Mouse (Mus musculus) monocyte, adult 2 months (primary cell): ENCODE measurements around the gene Rbfox3.

Experiments used
- DNase-seq, 2 experiments: peaks; one replicate each; pipeline ENCODE4 v3.0.0; 2022; ENCODE audit warnings: low spot score in 2 of 2, low read depth in 1 of 2

Gene Rbfox3

GRCm38 (mm10) chr11:118452955-118453354 is 458.4 kb downstream of the Rbfox3 start:
- no peak for DNase-seq

GRCm38 (mm10) chr11:118451211-118451610 is 460.2 kb downstream of the Rbfox3 start:
- no peak for DNase-seq

- no peak for DNase-seq
Measured at GRCm38 (mm10) chr11:118448385-118448784, 463.0 kb downstream of the Rbfox3 start.

GRCm38 (mm10) chr11:118447346-118447745 is 464.1 kb downstream of the Rbfox3 start:
- no peak for DNase-seq

GRCm38 (mm10) chr11:118445843-118446242 is 465.6 kb downstream of the Rbfox3 start:
- peak in 1 of 2 experiments; percentile 48 for DNase-seq

- DNase-seq: peak in 1 of 2 experiments; percentile 45
Measured at GRCm38 (mm10) chr11:118443201-118443970, 468.0 kb downstream of the Rbfox3 start.

GRCm38 (mm10) chr11:118442691-118443090 is 468.7 kb downstream of the Rbfox3 start:
- no peak for DNase-seq
